Mouse (Mus musculus) ES-Bruce4 (cell line): ENCODE data around the gene Adh7. TPM values are rescaled to one million over a fixed set of nuclear protein-coding genes. Genes with fewer than 3 reads are reported as not detected.

Source experiments
- H3K27ac ChIP-seq: 2 replicates; pipeline ENCODE4 v1.5.1; 2012; ENCODE audit warnings: low read length, inconsistent platforms; ENCODE audit not compliant: insufficient read depth
- H3K27me3 ChIP-seq: 2 replicates; pipeline ENCODE4 v1.6.1; 2012; ENCODE audit warnings: mild to moderate bottlenecking, low read length, inconsistent platforms; ENCODE audit not compliant: control insufficient read depth, poor library complexity, insufficient read depth, severe bottlenecking
- H3K36me3 ChIP-seq: 2 replicates; pipeline ENCODE4 v1.6.1; 2012; ENCODE audit warnings: inconsistent platforms, mild to moderate bottlenecking, low read length, moderate library complexity; ENCODE audit not compliant: control insufficient read depth, poor library complexity, insufficient read depth, severe bottlenecking
- H3K4me1 ChIP-seq: one replicate; pipeline ENCODE4 v1.8.1; 2011; ENCODE audit warnings: low read length; ENCODE audit not compliant: control insufficient read depth, insufficient read depth
- H3K4me3 ChIP-seq: 2 replicates; pipeline ENCODE4 v1.5.1; 2011; ENCODE audit warnings: low read depth, mild to moderate bottlenecking, low read length
- H3K9ac ChIP-seq: 2 replicates; pipeline ENCODE4 v1.6.1; 2012; ENCODE audit warnings: low read depth, mild to moderate bottlenecking, inconsistent platforms; ENCODE audit not compliant: poor library complexity, severe bottlenecking
- H3K9me3 ChIP-seq: replicated peaks from 2 replicates; pipeline ENCODE4 v1.6.1; 2012; ENCODE audit warnings: mild to moderate bottlenecking, low read length, inconsistent platforms; ENCODE audit not compliant: control insufficient read depth, poor library complexity, insufficient read depth, severe bottlenecking
- CTCF ChIP-seq: IDR thresholded peaks from one replicate; pipeline ENCODE4 v1.8.1; 2011; ENCODE audit warnings: low read depth, low read length
- EP300 ChIP-seq: IDR thresholded peaks from 2 replicates; pipeline ENCODE4 v1.6.1; 2011; ENCODE audit warnings: low read depth, low read length; ENCODE audit not compliant: insufficient read depth
- POLR2A ChIP-seq: IDR thresholded peaks from one replicate; pipeline ENCODE4 v1.8.1; 2011; ENCODE audit warnings: low read length; ENCODE audit not compliant: insufficient read depth
- polyA plus RNA-seq: library from polyadenylated mRNA; stranded (reverse); fragments of >200 nt; gene quantifications from 2 replicates; pipeline ENCODE4 v1.2.4, GENCODE M21; 2011; ENCODE audit warnings: low read depth; ENCODE audit not compliant: missing spikeins, insufficient read depth, insufficient read length

Adh7 gene
- polyA plus RNA-seq, 1 experiment: 0.43 TPM

GRCm38 (mm10) chr3:138273080-138273479 is 55.5 kb downstream of the Adh7 start:
- no peaks in the 10 kb centered on the region for H3K27me3 ChIP-seq
- H3K27ac ChIP-seq: no peak overlapping the region
- TF ChIP-seq POLR2A (no peak), EP300 (no peak), CTCF (no peak)

GRCm38 (mm10) chr3:138275100-138275499 is 57.5 kb downstream of the Adh7 start:
- Histone ChIP-seq H3K4me1 (no peaks in the 10 kb centered on the region), H3K4me3 (no peak overlapping the region)

More at GRCm38 (mm10) chr3:138273080-138273479, 55.5 kb downstream of the Adh7 start:
- Histone ChIP-seq H3K4me1 (no peaks in the 10 kb centered on the region), H3K4me3 (no peak overlapping the region), H3K9me3 (no peaks in the 10 kb centered on the region), H3K9ac (no peak overlapping the region), H3K36me3 (no peaks in the 10 kb centered on the region)

GRCm38 (mm10) chr3:138282556-138282955 is 65.0 kb downstream of the Adh7 start:
- Histone ChIP-seq H3K4me3 (no peak overlapping the region), H3K9me3 (no peaks in the 10 kb centered on the region; the same call in 1 of the 2 replicates), H3K36me3 (no peaks in the 10 kb centered on the region), H3K4me1 (peaks cover 2% of the 10 kb centered on the region), H3K9ac (no peak overlapping the region), H3K27ac (no peak overlapping the region), H3K27me3 (no peaks in the 10 kb centered on the region)
- TF ChIP-seq EP300 (no peak), POLR2A (no peak), CTCF (no peak)

More at GRCm38 (mm10) chr3:138275100-138275499, 57.5 kb downstream of the Adh7 start:
- TF ChIP-seq CTCF: no peak
- TF ChIP-seq EP300: no peak
- TF ChIP-seq POLR2A: no peak
- no peak overlapping the region for H3K27ac ChIP-seq
- no peak overlapping the region for H3K9ac ChIP-seq
- H3K9me3 ChIP-seq: no peaks in the 10 kb centered on the region
- no peaks in the 10 kb centered on the region for H3K27me3 ChIP-seq
- no peaks in the 10 kb centered on the region for H3K36me3 ChIP-seq

Other genes starting within 250 kb of the Adh7 start
- gene Dapp1, start 236.2 kb upstream of the Adh7 start, polyA plus RNA-seq: 3.2 and 9.9 TPM in 2 replicates
- gene 1110002E22Rik, start 152.7 kb upstream of the Adh7 start, polyA plus RNA-seq: not detected in 2 replicates
- gene Gm5105, start 150.4 kb upstream of the Adh7 start, polyA plus RNA-seq: not detected in 2 replicates
- 27.6 and 29.1 TPM in 2 replicates for gene Trmt10a, start 74.3 kb upstream of the Adh7 start, polyA plus RNA-seq
- 5.3 and 6.2 TPM in 2 replicates for gene Mttp, start 72.8 kb upstream of the Adh7 start, polyA plus RNA-seq
- gene 4930579F01Rik, start 23.9 kb upstream of the Adh7 start, polyA plus RNA-seq: not detected in 2 replicates
- gene Adh1, start 43.2 kb downstream of the Adh7 start, polyA plus RNA-seq: 0.54 TPM in 1 of 2 replicates, not detected in the other
- gene Adh6a, start 95.5 kb downstream of the Adh7 start, polyA plus RNA-seq: not detected in 2 replicates
- not detected in 2 replicates for gene Adh6b, start 124.0 kb downstream of the Adh7 start, polyA plus RNA-seq
- not detected in 2 replicates for gene Adh4, start 197.7 kb downstream of the Adh7 start, polyA plus RNA-seq
- gene Adh5, start 225.3 kb downstream of the Adh7 start, polyA plus RNA-seq: 242 and 250 TPM in 2 replicates